Mouse (Mus musculus) left cerebral cortex, postnatal 25 days (tissue): ENCODE measurements around the gene Stx6. TPM values are rescaled to one million over a fixed set of nuclear protein-coding genes. Genes with fewer than 3 reads are reported as not detected.
A peak's percentile ranks its signal among the peaks of the same experiment; 100 is the strongest.

Experiments used
- DNase-seq, 2 experiments: peaks; one replicate each; pipeline ENCODE4 v3.0.0; 2022; ENCODE audit warnings: low spot score in 2 of 2, mixed read lengths in 1 of 2
- intact Hi-C: fragments of 180-260 bp; cut with DNase I; formaldehyde crosslinking; loops from one replicate; pipeline ENCODE4 v1.15.1; 2025
- total RNA-seq, 2 experiments: library from RNA; stranded (reverse); gene quantifications; 2 replicates each; pipeline ENCODE4 v1.2.3; 2021

The Stx6 gene
- total RNA-seq, 2 experiments from 2014 or later, result 110 to 115 TPM

DNA sequence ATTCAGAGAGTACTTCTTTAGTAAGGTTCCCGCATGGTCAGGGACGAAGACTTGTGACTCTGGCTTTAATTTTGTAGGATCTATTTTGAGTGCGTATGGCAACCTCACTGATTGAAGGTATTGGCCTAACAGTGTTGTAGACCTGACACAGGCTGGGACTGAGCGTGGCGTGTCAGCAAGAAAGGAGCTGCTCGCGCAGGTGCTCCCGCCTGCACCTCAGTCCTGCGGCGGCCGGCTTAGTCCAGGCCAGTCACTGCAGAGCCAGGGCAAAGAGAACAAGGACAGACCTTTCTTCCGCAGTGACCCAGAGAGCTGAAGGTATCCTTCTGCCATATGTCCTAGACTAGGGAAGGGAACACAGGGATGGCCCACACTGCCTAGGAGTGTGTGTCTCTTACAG, 45.4 kb downstream of the Stx6 start:
- no peak for DNase-seq
- intact Hi-C loops, result no loop called here

DNA sequence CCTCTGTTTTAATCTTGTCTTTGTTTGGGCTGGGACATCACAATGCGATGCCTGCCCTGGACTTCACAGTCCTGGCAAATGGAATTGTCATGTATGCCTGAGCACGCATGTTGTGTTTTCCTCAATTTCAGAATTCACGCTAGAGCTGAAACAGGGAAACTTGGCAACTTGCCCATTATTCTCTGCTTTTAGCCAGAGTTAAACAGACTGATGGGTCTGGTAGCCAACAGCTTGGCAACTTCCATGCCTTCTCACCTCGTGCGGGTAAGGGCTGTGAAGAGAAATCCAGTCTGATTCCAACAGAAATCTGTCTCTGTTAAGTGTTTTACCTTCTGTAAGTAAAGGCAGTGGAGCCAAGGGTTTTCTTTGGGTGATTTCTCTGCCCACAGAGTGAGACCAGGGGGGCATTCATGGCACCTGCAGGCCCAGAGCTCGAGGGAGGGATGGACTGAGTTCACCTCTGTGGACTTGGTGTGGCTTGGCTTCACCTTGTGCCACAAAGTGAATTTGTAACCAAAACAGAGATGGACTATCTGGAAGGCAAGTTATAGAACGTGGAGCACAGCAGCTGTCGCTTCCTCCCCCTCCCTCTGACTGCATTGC, 46.1 kb downstream of the Stx6 start:
- DNase-seq, result no peak
- intact Hi-C loops, result no loop called here

DNA sequence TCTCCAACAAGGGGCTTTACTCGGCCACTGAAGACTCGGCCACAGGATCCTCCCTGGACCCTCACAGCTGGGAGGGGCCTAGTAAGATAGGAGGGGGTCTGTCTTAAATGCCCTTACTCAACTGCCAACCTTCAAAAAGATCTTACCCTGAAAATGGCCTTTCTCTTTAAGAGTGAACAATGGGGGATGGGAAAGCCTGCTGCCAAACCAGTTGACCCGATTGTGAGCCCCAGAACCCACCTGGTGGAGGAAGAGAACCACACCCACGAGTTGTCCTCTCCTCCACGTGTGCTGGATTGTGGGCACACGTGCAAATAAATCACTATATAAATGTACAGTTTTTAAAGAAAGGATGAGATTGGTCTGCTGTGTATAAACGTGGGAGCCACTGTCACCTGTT, 46.8 kb downstream of the Stx6 start:
- DNase-seq, result no peak

DNA sequence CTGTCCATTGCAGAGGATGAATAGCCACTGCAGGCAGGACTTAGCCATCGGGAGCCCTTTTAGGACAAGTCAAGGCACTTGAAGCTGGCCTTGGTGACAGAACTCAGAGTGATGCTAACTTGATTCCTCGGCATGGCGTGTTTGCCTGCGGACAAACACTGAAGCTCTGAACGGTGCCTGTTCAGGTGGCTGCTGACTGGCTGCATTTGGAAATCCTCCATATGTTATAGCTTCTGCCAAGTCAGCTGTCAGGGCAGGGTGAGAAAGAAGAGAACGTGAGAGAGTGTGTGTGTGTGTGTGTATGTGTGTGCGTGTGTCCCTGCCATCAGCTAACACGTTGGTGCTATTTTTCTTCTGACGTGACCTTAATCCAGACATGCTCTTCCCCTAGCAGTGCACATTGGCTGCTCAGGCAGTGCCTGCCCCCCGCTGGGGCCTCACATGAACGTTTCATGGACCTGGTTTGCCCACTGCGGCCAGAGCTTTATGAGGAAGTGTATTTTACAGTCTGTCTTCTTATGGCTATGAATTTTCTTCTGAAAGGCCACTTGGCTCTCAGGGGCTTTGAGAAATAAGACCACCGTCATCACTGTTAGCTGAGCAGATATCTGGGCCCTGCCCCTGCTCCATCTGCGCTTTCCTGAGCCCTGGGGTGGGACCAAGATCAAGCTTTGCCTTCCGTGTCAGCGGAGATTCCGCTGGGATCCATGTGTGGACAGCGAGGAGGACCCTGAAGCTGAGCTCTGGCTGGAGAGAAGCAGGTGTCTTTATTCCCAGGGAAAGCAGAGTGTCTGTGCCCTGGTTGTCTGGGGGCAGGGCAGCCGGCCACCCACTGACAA, 47.5 kb downstream of the Stx6 start:
- intact Hi-C loops, result no loop called here
- DNase-seq, result no peak

More for the DNA sequence above, 46.8 kb downstream of the Stx6 start:
- intact Hi-C loops, result no loop called here

DNA sequence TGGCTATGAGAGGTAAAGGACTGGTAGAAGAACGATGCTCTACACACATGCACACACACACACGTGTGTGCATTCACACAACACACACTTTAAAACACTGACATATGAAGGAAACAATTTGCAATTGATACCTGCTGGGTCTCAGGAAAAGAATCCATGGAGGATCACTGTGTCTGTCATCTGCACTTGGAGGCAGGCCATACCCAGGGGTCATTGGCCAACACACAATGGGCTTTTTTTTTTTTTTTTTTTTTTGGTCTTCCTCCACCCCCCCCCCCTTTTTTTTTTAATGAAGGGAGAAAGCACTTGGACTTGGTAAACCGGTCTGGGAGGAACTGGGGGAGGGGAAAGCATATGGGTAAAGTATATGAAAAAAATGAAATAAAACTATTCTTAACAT, 49.3 kb downstream of the Stx6 start:
- intact Hi-C loops, result no loop called here
- no peak for DNase-seq

DNA sequence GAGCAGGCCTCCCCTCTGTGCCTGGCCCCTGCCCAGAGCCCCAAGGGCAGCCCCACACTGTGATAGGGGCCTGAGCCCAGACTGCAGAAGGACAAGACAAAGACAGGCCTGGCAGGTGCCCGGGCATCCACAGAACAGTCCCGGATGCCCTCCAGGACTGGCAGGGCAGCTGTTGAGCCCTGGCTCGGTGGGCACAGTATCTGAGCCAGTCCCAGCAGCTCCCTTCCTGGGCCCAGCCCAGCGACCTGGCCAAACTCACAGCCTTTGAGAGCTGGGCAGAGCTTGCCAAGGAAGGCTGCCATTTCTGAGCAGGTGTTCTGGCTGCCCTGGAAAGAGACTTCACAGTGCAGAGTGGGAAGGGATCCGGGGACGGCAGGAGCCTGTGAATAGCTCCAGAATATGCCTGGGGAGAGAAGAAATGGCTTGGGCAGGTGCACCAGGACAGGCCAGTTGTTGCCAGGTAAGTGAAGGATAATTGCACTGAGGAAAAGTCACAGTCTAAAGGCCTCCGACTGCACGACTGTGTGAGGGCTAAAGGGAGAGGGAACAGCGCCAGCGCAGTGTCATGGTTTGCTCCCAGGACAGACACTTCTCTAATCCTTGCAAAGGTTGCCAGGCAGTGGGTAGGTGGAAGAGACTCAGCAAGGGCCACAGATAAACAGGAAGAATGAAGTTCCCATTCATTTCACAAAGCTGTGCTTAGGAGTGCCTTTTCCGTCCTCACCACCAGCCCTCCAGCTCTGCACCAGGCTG, 51.7 kb downstream of the Stx6 start:
- DNase-seq, result no peak

DNA sequence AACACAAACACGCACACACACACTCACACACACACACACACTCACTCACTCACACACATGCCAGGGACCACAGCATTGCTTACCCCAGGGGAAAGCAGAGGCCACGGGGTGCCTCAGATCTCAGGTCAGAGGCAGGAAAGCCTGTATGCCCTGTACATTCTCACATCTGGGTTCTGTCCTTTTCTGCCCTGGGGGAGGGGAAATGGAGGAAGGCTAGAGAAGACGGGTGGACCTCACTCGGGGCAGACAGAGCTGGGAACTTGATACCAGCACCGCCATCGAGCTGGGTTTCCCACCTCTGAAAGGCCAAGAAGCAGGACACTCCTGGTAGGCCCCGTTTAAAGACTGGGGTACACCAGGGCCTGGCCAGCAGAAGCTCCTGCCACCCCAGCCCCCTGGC, 52.5 kb downstream of the Stx6 start:
- intact Hi-C loops, result loop anchor here (10.0 kb wide), 1 partner anchor 346 kb away; no protein-coding TSS in a partner anchor
- no peak for DNase-seq

More for the DNA sequence above, 51.7 kb downstream of the Stx6 start:
- intact Hi-C loops, result loop anchor here (10.0 kb wide), 1 partner anchor 345 kb away; no protein-coding TSS in a partner anchor

DNA sequence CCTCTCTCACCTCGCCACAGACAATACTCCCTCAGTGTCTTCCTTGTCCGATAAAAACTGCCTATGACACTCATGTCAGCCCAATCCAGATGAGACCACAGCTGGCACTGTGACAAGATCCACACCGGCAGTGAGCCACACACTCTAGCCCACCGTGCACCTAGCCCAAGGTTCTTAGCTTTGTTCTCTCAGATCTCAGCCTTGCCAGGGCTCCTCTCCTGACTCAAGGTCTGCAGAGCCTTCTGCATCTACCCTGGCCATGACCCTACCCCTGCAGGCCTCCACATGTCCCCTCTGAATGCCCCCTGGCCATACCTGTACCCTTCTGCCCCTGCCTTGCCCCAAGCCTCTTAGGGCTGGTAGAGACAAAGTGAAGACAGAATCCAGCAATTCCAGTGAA, 53.6 kb downstream of the Stx6 start:
- no peak for DNase-seq
- intact Hi-C loops, result loop anchor here (10.0 kb wide), 1 partner anchor 347 kb away; no protein-coding TSS in a partner anchor

DNA sequence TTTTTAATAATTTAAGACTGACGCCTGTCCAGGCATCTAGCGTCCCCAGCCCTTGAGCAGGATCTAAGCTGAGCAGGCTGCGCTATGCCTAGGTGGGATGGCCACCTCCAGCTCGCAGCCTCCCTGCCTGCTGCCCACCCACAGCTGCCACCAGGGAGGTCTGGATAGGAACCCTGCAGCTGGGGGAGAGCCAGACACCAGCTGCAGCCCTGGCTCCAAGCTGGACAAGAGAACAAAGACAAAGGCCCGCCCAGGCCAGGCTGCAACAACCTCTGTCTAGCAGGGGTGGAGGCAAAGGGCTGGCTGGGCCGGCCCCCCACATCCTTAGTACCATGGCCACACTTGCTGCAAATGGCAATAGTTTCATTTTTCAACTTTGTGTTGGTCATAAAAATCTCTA, 54.0 kb downstream of the Stx6 start:
- intact Hi-C loops, result loop anchor here (10.0 kb wide), 1 partner anchor 348 kb away; no protein-coding TSS in a partner anchor
- DNase-seq, result no peak

DNA sequence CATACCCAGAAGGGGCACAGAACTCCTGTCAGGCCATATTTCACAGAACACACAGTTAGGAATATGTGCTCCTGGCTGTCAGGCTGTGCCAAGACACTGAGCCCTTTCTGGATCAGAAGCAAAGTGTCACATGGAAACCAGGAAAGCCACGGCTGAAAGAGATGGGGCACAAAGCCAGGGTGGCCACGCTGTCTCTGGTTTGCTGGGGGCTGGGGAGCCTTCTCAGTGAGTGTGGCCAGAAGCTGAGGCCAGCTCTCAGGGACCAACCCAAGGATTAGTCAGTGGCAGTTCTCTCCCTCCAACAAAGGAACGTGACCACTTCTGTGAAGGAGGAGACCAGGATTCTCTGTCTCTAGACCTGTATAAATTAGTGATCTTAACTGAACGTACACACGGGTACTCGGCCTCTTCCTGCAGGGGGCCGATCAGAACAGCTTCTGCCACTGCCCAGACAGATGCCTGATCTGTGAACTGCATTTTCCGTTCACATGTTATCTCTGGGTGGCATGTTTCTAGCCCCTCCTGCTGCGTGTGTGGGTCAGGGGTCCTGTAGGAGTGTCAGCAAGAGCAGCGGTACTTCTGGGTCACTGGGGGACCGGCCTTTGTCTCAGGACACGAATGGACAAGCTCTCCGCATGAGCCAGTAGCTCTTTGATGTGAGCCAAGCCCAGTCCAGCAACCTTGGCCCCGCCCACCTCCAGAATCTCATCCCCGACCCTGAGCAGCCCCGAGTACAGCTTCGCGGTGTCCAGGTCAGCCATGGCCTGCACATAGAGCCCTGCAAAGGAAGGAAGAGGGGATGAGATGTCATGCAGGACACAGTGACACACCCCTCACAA, 54.6 kb downstream of the Stx6 start:
- DNase-seq, result no peak
- intact Hi-C loops, result loop anchor here (10.0 kb wide), 1 partner anchor 348 kb away; no protein-coding TSS in a partner anchor

DNA sequence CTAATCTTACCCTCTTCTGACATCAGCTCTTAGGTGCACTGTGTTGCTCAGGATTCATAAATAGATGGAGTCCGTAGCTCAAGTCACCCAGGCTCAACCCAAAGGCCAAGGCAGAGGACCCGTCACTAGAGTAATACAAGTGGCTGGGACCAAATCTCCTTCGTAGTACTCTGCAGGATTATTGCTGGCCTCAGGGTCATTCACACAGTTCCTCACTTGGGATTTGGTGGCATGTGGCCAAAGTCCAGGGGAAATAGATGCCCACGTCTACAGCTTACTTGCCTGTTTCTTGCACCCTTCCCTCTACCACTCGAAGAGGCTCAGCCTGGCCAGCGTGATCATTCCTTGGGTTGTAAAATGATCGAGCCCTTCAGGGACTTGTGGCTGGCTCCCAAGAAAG, 55.4 kb downstream of the Stx6 start:
- no peak for DNase-seq
- intact Hi-C loops, result loop anchor here (2.0 to 10.0 kb wide), 2 partner anchors 185 to 349 kb away; no protein-coding TSS in a partner anchor

DNA sequence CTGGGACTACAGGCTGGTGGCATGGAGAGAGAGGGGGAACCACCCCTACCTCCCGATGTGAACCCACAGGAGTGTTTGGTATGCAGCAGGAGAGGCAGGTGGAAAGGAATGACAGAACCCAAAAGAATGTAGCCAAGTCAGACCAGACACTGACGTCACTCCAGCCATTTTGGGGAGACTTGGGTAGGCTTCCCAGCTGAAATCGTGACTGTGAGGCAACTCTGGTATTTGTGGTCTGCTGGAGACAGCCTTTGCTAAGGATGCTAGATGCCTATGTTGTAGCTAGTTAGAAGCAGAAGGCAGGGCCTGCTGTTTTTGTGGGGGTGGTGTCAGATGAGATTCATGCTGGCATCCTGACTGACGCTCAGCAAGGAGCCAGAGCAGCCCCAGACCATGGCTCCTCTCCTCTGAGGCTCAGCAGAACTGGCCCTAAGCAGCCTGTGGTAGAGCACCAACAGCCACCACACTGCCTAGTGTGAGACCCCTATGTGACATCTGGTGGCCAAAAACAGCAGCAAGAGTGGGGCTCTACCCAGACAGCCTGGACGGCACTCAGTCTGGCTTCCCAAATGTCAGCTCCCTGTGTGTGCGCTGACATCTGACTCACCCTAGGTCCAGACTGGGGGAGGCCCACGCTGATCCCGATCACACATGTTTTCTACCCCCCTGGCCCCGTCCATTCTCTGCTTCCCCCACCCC, 56.7 kb downstream of the Stx6 start:
- peak; percentile 68 to 96 for DNase-seq

DNA sequence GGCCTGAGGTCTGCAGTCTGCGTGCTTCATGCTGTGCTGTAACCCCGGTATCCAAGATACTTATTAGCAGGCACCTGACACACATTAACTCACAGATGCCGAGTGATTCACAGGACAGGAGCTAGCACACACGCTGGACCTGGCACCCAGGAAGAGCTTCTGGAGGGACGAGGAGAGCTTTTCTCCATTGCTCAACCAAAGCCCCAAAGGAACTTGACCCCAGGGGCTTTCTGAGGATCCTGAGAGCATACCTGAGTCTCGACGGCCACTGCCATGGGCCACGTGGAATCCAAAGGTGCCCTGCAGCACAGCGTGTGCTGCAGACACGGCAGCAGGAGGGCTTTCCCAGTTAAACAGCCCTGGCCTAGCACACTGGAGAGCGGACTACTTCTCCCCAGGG, 57.8 kb downstream of the Stx6 start:
- intact Hi-C loops, result loop anchor here (2.0 to 10.0 kb wide), 2 partner anchors 352 to 428 kb away; no protein-coding TSS in a partner anchor
- DNase-seq, result no peak

More for the DNA sequence above, 56.7 kb downstream of the Stx6 start:
- intact Hi-C loops, result loop anchor here (2.0 to 10.0 kb wide), 2 partner anchors 186 to 350 kb away; no protein-coding TSS in a partner anchor

DNA sequence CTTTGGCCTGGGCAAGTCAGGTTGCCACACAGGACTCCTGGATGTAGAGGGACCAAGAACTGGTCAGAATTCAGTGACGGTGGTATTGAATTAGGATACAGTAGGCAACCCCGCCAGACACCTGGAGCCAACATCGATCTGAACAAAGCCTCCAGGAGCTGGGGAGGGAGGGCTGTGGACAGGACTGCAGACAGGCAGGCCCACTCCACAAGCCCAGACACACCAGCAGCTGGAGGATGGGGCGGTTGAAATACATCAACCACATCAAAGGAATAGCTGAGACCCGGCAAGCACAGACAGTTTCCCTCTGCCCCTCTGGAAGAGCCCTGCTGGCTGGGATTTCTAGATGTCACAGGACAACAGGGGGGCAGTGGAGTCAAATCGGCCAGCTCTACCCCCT, 58.3 kb downstream of the Stx6 start:
- intact Hi-C loops, result loop anchor here (2.0 to 10.0 kb wide), 2 partner anchors 352 to 428 kb away; no protein-coding TSS in a partner anchor
- DNase-seq, result no peak

DNA sequence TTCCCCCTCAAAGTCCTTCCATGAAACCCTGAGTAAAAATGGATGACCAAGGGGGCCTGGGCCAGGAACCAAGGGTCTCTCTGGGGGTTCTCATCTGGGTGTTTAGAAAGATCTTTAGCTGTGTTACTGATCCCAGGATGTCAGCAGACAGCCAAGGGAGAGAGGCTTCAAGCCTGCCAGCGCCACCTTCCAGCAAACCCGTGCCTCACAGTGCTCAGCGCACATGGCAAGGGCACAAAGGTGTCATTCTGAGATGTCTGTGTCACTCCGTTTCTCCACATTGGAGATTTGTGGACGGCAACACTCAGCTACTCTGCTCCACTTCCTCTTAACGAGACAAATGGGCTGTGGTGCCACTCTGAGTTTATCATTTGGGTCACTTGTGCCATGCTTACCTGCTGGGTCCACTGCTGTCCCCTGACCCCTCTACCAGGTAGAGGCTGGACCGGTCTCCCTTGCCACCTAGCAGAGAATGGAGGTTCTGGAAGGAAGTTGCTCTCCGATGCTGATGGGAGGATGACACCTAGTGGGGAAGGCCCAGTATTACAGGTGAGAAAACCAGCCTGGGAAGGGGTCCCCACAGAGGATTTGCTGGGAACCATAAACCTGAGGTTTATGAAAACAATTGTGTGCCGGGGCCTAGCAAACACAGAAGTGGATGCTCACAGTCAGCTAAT, 59.5 kb downstream of the Stx6 start:
- peak in 1 of 2 experiments; percentile 77 for DNase-seq

DNA sequence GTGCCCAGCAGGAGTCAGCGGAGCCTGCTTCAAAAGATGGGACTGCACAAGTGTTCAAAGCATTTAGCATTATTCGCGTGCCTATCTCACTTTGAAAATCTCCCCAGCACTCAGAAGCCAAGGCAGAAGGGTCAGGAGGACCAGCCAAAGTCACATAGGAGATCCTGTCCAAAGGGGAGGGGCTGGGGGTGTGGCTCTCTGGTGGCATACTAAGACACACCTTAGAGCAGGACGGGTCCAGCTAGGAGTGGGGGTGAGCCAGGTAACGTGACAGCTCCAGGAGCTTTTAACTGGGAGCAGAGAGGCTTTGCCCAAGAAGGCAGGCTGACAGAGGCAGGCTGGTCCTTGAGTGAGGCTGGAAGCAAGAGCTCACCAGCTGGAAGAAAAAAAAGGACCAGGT, 60.4 kb downstream of the Stx6 start:
- no peak for DNase-seq

More for the DNA sequence above, 59.5 kb downstream of the Stx6 start:
- intact Hi-C loops, result loop anchor here (1.0 to 10.0 kb wide), 4 partner anchors 119 to 429 kb away; partner anchors contain the start of gene Ier5

DNA sequence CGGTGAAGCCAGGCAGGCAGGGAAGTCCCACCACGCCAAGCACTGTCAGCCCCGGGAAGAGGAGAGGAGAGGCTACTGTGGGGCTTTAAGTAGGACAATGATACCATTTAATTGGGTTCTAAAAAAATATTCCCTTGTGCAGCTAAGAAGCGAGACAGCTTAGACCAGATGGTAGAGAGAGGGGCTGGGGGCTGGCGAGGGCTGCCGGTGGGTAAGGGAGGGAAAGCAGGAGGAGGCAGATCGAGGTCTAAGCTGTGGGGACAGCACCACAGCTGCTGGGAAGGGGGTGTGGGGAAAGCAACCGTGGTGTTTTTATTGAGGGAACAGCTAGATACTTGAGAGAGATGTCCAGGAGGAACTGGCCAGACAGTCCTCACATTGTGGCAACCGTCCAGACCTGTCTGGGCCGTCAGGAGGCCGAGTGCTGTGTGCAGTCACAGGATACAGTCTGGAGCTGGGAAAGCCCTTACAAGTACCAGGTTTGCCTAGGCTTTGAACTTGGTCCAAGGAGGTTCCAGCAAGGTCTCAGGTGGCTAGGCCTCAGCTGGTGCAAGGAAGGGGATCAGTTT, 63.7 kb downstream of the Stx6 start:
- intact Hi-C loops, result no loop called here
- DNase-seq, result no peak

More for the DNA sequence above, 60.4 kb downstream of the Stx6 start:
- intact Hi-C loops, result loop anchor here (1.0 to 10.0 kb wide), 3 partner anchors 120 to 354 kb away; partner anchors contain the start of gene Ier5
